Mouse (Mus musculus): ENCODE data around the gene Tyw1. TPM values are rescaled to one million over a fixed set of nuclear protein-coding genes. Genes with fewer than 3 reads are reported as not detected.
"Not testable (repeated sequence)": the region's sequence is repeated elsewhere in the genome, so short reads cannot be mapped to it uniquely, and the experiment has no call there.

The Tyw1 gene
- polyA plus RNA-seq, 1 experiment from 2014 or later, result 20.8 TPM

GRCm38 (mm10) chr5:130239236-130239635, 16.2 kb upstream of the Tyw1 start:
- ATAC-seq (replicated peaks; ENCODE audit: low FRiP score, low read depth), result peak; percentile 53; the same call in 1 of the 2 replicates
- no peak overlapping the region for H3K27ac ChIP-seq

GRCm38 (mm10) chr5:130239856-130240255, 15.6 kb upstream of the Tyw1 start:
- peaks cover 64% of the 10 kb centered on the region for H3K36me3 ChIP-seq (ENCODE audit: insufficient read depth, low read length)
- H3K4me1 ChIP-seq (replicated peaks; ENCODE audit: insufficient read depth, low read length), result no peaks in the 10 kb centered on the region
- no peaks in the 10 kb centered on the region for H3K27me3 ChIP-seq (ENCODE audit: insufficient read depth, low read length)
- H3K27ac ChIP-seq, result no peak overlapping the region
- no peak for TF ChIP-seq CTCF (IDR thresholded peaks at IDR 0.05; ENCODE audit: low read depth)
- 94% methylated on average over 2 of the region's 2 CpGs for WGBS
- no peak overlapping the region for H3K4me2 ChIP-seq (ENCODE audit: low read length)
- H3K9me3 ChIP-seq (replicated peaks; ENCODE audit: low read length), result no peaks in the 10 kb centered on the region
- ATAC-seq (replicated peaks; ENCODE audit: low FRiP score, low read depth) (no peak), DNase-seq (ENCODE audit: low spot score) (no peak)
- H3K9ac ChIP-seq (ENCODE audit: low read depth, low read length), result no peak overlapping the region
- H3K4me3 ChIP-seq (replicated peaks; ENCODE audit: low read depth, low read length), result no peak overlapping the region

More at GRCm38 (mm10) chr5:130239236-130239635, 16.2 kb upstream of the Tyw1 start:
- no peak for DNase-seq (ENCODE audit: low spot score)
- no peaks in the 10 kb centered on the region for H3K27me3 ChIP-seq (ENCODE audit: insufficient read depth, low read length)
- no peak overlapping the region for H3K9ac ChIP-seq (ENCODE audit: low read depth, low read length)
- H3K36me3 ChIP-seq (ENCODE audit: insufficient read depth, low read length), result peaks cover 64% of the 10 kb centered on the region
- WGBS, result 78% methylated on average over 7 of the region's 7 CpGs
- no peak for TF ChIP-seq CTCF (IDR thresholded peaks at IDR 0.05; ENCODE audit: low read depth)
- no peak overlapping the region for H3K4me2 ChIP-seq (ENCODE audit: low read length)
- H3K4me3 ChIP-seq (replicated peaks; ENCODE audit: low read depth, low read length), result no peak overlapping the region
- H3K4me1 ChIP-seq (replicated peaks; ENCODE audit: insufficient read depth, low read length), result no peaks in the 10 kb centered on the region
- no peaks in the 10 kb centered on the region for H3K9me3 ChIP-seq (replicated peaks; ENCODE audit: low read length)

GRCm38 (mm10) chr5:130241426-130241825, 14.0 kb upstream of the Tyw1 start:
- no peaks in the 10 kb centered on the region for H3K27me3 ChIP-seq (ENCODE audit: insufficient read depth, low read length)
- WGBS, result 85% methylated on average over 12 of the region's 12 CpGs
- ATAC-seq (replicated peaks; ENCODE audit: low FRiP score, low read depth), result no peak
- no peaks in the 10 kb centered on the region for H3K4me1 ChIP-seq (replicated peaks; ENCODE audit: insufficient read depth, low read length)
- TF ChIP-seq CTCF (IDR thresholded peaks at IDR 0.05; ENCODE audit: low read depth), result no peak
- H3K36me3 ChIP-seq (ENCODE audit: insufficient read depth, low read length), result peaks cover 55% of the 10 kb centered on the region
- no peak overlapping the region for H3K4me3 ChIP-seq (replicated peaks; ENCODE audit: low read depth, low read length)
- DNase-seq (ENCODE audit: low spot score), result no peak
- no peak overlapping the region for H3K4me2 ChIP-seq (ENCODE audit: low read length)
- no peaks in the 10 kb centered on the region for H3K9me3 ChIP-seq (replicated peaks; ENCODE audit: low read length)
- no peak overlapping the region for H3K9ac ChIP-seq (ENCODE audit: low read depth, low read length)
- H3K27ac ChIP-seq, result no peak overlapping the region

- ATAC-seq (replicated peaks; ENCODE audit: low FRiP score, low read depth), result no peak
- Histone ChIP-seq H3K27ac (no peak overlapping the region), H3K36me3 (ENCODE audit: insufficient read depth, low read length) (peaks cover 64% of the 10 kb centered on the region), H3K9me3 (replicated peaks; ENCODE audit: low read length) (no peaks in the 10 kb centered on the region), H3K4me3 (replicated peaks; ENCODE audit: low read depth, low read length) (no peak overlapping the region), H3K4me1 (replicated peaks; ENCODE audit: insufficient read depth, low read length) (no peaks in the 10 kb centered on the region), H3K4me2 (ENCODE audit: low read length) (no peak overlapping the region), H3K27me3 (ENCODE audit: insufficient read depth, low read length) (no peaks in the 10 kb centered on the region), H3K9ac (ENCODE audit: low read depth, low read length) (no peak overlapping the region)
- DNase-seq (ENCODE audit: low spot score), result no peak
- TF ChIP-seq CTCF (IDR thresholded peaks at IDR 0.05; ENCODE audit: low read depth), result no peak
- 77% methylated on average over 5 of the region's 5 CpGs for WGBS
Measured at GRCm38 (mm10) chr5:130247823-130248222, 7.6 kb upstream of the Tyw1 start.

GRCm38 (mm10) chr5:130254164-130255016, 1.0 kb upstream of the Tyw1 start:
- H3K4me1 ChIP-seq (replicated peaks; ENCODE audit: insufficient read depth, low read length), result no peaks in the 10 kb centered on the region
- peak overlapping the region; percentile 83 for H3K9ac ChIP-seq (ENCODE audit: low read depth, low read length)
- peak overlapping the region; percentile 63 for H3K4me2 ChIP-seq (ENCODE audit: low read length)
- peak overlapping the region; percentile 94 for H3K27ac ChIP-seq
- no peaks in the 10 kb centered on the region for H3K27me3 ChIP-seq (ENCODE audit: insufficient read depth, low read length)
- peaks cover 22% of the 10 kb centered on the region for H3K36me3 ChIP-seq (ENCODE audit: insufficient read depth, low read length)
- peak overlapping the region; percentile 76 for H3K4me3 ChIP-seq (replicated peaks; ENCODE audit: low read depth, low read length)
- peak; percentile 63 for TF ChIP-seq CTCF (IDR thresholded peaks at IDR 0.05; ENCODE audit: low read depth)
- 9% methylated on average over 19 of the region's 19 CpGs for WGBS
- H3K9me3 ChIP-seq (replicated peaks; ENCODE audit: low read length), result no peaks in the 10 kb centered on the region
- ATAC-seq (replicated peaks; ENCODE audit: low FRiP score, low read depth) (no peak), DNase-seq (ENCODE audit: low spot score) (peak; percentile 87)

- DNase-seq (ENCODE audit: low spot score) (peak; percentile 24), ATAC-seq (replicated peaks; ENCODE audit: low FRiP score, low read depth) (0 out of 2 replicates have a peak, but pooled peaks have one; percentile 0)
- not testable (repeated sequence) for H3K9me3 ChIP-seq (replicated peaks; ENCODE audit: low read length); H3K9ac ChIP-seq (ENCODE audit: low read depth, low read length); H3K4me1 ChIP-seq (replicated peaks; ENCODE audit: insufficient read depth, low read length); H3K27me3 ChIP-seq (ENCODE audit: insufficient read depth, low read length)
- peak overlapping the region; percentile 55 for H3K4me2 ChIP-seq (ENCODE audit: low read length)
- WGBS, result 26% methylated on average over 20 of the region's 20 CpGs
- H3K36me3 ChIP-seq (ENCODE audit: insufficient read depth, low read length), result peaks cover 10% of the 10 kb centered on the region
- peak overlapping the region; percentile 76 for H3K4me3 ChIP-seq (replicated peaks; ENCODE audit: low read depth, low read length)
- peak overlapping the region; percentile 65 for H3K27ac ChIP-seq
Measured at GRCm38 (mm10) chr5:130255799-130256525, 543 bp downstream of the Tyw1 start.
